Mouse (Mus musculus): ENCODE data around the gene Bola1. TPM values are rescaled to one million over a fixed set of nuclear protein-coding genes. Genes with fewer than 3 reads are reported as not detected.

Gene Bola1
- polyA plus RNA-seq, 1 experiment from 2014 or later, result 56.1 TPM

DNA sequence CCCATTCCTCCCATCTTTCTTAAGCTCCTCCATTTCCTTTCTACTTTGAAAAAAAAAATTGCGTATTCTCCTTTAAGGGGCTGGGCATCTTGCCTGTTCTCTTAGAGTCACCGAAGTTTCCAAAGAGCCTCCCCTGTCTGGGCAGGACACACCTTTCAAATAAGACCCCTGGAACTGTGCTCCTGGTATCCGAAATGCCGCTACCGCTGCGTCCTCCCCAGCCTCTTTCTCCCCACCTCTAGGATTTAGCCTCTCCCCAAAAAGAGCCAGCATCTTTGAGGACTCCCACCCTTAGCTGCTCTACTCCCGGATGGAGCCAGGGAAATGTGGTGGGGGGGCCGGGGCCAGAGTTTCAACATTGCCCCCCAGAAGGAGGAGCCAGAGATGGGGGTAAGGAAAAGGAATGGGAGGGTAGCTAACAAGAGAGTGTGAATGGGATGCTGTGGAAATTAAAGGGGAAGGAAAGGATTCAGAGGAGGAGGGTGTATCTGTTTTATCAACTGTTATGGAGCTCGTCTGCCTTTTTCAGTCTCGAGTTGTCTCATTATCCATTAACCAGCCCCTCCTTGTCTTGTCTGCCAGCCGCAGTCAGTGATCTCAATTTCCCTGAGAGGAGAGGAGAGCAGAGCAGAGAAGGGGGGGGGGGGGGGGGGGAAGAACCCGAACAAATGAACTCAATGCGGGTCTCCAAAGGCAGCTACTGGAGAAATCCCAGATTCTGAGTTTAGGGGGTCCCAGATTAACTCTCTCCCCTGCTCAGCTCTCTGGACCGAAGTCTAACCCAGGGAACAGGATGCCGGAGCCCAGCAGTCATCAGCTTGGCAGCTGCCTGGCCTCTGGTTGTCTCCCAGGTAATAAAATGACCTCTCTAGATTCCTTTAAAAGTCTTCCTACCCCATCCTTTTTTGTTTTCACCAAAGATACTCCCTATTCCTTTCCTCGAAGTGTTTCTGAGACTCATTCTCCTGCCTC, 57.4 kb downstream of the Bola1 start, which contains the start of gene Mtmr11:
Gene Mtmr11, plus strand, starts transcription at position 136 of the 972 bp plus-strand sequence.
- WGBS, result 11% methylated on average over 16 of the region's 16 CpGs
- Histone ChIP-seq H3K36me3 (ENCODE audit: control insufficient read depth, insufficient read depth, low read length) (no peaks in the 10 kb centered on the region), H3K9ac (ENCODE audit: low read length) (peak within 1 kb of the TSS; percentile 70), H3K4me3 (ENCODE audit: control insufficient read depth in 1 of 2, insufficient read depth in 1 of 2, low read depth in 1 of 2, low read length in 2 of 2) (peak within 1 kb of the TSS; percentile 47 to 51), H3K9me3 (ENCODE audit: control insufficient read depth, low read length) (no peaks in the 10 kb centered on the region), H3K27me3 (ENCODE audit: control insufficient read depth, insufficient read depth, low read length) (no peaks in the 10 kb centered on the region), H3K4me1 (ENCODE audit: control insufficient read depth in 2 of 2, insufficient read depth in 2 of 2, low read length in 2 of 2) (peaks cover 20 to 25% of the 10 kb centered on the region in 2 experiments), H3K4me2 (ENCODE audit: low read length) (peak within 1 kb of the TSS; percentile 94), H3K27ac (replicated peaks in 1 of 2; ENCODE audit: control insufficient read depth in 1 of 2, insufficient read depth in 1 of 2, low read depth in 2 of 2, low read length in 2 of 2) (peak within 1 kb of the TSS; percentile 83 to 92)
- ATAC-seq (ENCODE audit: insufficient number of reproducible peaks, insufficient read depth, low FRiP score, low read depth), result no peak

GRCm38 (mm10) chr3:96160803-96161516, 58.5 kb downstream of the Bola1 start:
- H3K9ac ChIP-seq (ENCODE audit: low read length), result peak overlapping the region; percentile 70
- peak; percentile 37 for ATAC-seq (ENCODE audit: insufficient number of reproducible peaks, insufficient read depth, low FRiP score, low read depth)
- no peaks in the 10 kb centered on the region for H3K9me3 ChIP-seq (ENCODE audit: control insufficient read depth, low read length)
- peak overlapping the region; percentile 94 for H3K4me2 ChIP-seq (ENCODE audit: low read length)
- peak overlapping the region; percentile 47 to 51 for H3K4me3 ChIP-seq (ENCODE audit: control insufficient read depth in 1 of 2, insufficient read depth in 1 of 2, low read depth in 1 of 2, low read length in 2 of 2)
- WGBS, result 2% methylated on average over 12 of the region's 12 CpGs
- H3K36me3 ChIP-seq (ENCODE audit: control insufficient read depth, insufficient read depth, low read length), result peaks cover 8% of the 10 kb centered on the region
- H3K4me1 ChIP-seq (ENCODE audit: control insufficient read depth in 2 of 2, insufficient read depth in 2 of 2, low read length in 2 of 2), result peaks cover 20 to 25% of the 10 kb centered on the region in 2 experiments
- H3K27me3 ChIP-seq (ENCODE audit: control insufficient read depth, insufficient read depth, low read length), result no peaks in the 10 kb centered on the region
- peak overlapping the region; percentile 83 to 92 for H3K27ac ChIP-seq (replicated peaks in 1 of 2; ENCODE audit: control insufficient read depth in 1 of 2, insufficient read depth in 1 of 2, low read depth in 2 of 2, low read length in 2 of 2)

GRCm38 (mm10) chr3:96160222-96160802, 59.2 kb downstream of the Bola1 start:
- peak overlapping the region; percentile 83 to 92 for H3K27ac ChIP-seq (replicated peaks in 1 of 2; ENCODE audit: control insufficient read depth in 1 of 2, insufficient read depth in 1 of 2, low read depth in 2 of 2, low read length in 2 of 2)
- peaks cover 20 to 25% of the 10 kb centered on the region in 2 experiments for H3K4me1 ChIP-seq (ENCODE audit: control insufficient read depth in 2 of 2, insufficient read depth in 2 of 2, low read length in 2 of 2)
- peak overlapping the region; percentile 94 for H3K4me2 ChIP-seq (ENCODE audit: low read length)
- peak overlapping the region in 1 of 2 experiments; percentile 47; a peak in 2 of 4 replicates for H3K4me3 ChIP-seq (ENCODE audit: control insufficient read depth in 1 of 2, insufficient read depth in 1 of 2, low read depth in 1 of 2, low read length in 2 of 2)
- no peaks in the 10 kb centered on the region for H3K27me3 ChIP-seq (ENCODE audit: control insufficient read depth, insufficient read depth, low read length)
- H3K9me3 ChIP-seq (ENCODE audit: control insufficient read depth, low read length), result no peaks in the 10 kb centered on the region
- peak; percentile 76 for ATAC-seq (ENCODE audit: insufficient number of reproducible peaks, insufficient read depth, low FRiP score, low read depth)
- WGBS, result 45% methylated on average over 4 of the region's 4 CpGs
- H3K9ac ChIP-seq (ENCODE audit: low read length), result peak overlapping the region; percentile 70
- peaks cover 15% of the 10 kb centered on the region for H3K36me3 ChIP-seq (ENCODE audit: control insufficient read depth, insufficient read depth, low read length)

- H3K9ac ChIP-seq (ENCODE audit: low read length), result peak overlapping the region; percentile 70; the same call in 1 of the 2 replicates
- ATAC-seq (ENCODE audit: insufficient number of reproducible peaks, insufficient read depth, low FRiP score, low read depth), result no peak
- peaks cover 20 to 25% of the 10 kb centered on the region in 2 experiments for H3K4me1 ChIP-seq (ENCODE audit: control insufficient read depth in 2 of 2, insufficient read depth in 2 of 2, low read length in 2 of 2)
- peak overlapping the region; percentile 94 for H3K4me2 ChIP-seq (ENCODE audit: low read length)
- H3K27me3 ChIP-seq (ENCODE audit: control insufficient read depth, insufficient read depth, low read length), result no peaks in the 10 kb centered on the region
- H3K4me3 ChIP-seq (ENCODE audit: control insufficient read depth in 1 of 2, insufficient read depth in 1 of 2, low read depth in 1 of 2, low read length in 2 of 2), result no peak overlapping the region
- H3K36me3 ChIP-seq (ENCODE audit: control insufficient read depth, insufficient read depth, low read length), result peaks cover 20% of the 10 kb centered on the region
- H3K27ac ChIP-seq (replicated peaks in 1 of 2; ENCODE audit: control insufficient read depth in 1 of 2, insufficient read depth in 1 of 2, low read depth in 2 of 2, low read length in 2 of 2), result peak overlapping the region; percentile 35 to 83
- no peaks in the 10 kb centered on the region for H3K9me3 ChIP-seq (ENCODE audit: control insufficient read depth, low read length)
- 65% methylated on average over 4 of the region's 4 CpGs for WGBS
These were observed 59.7 kb downstream of the Bola1 start for GRCm38 (mm10) chr3:96159820-96160219.

- no peak overlapping the region for H3K27ac ChIP-seq (replicated peaks in 1 of 2; ENCODE audit: control insufficient read depth in 1 of 2, insufficient read depth in 1 of 2, low read depth in 2 of 2, low read length in 2 of 2)
- no peaks in the 10 kb centered on the region for H3K27me3 ChIP-seq (ENCODE audit: control insufficient read depth, insufficient read depth, low read length)
- no peak for ATAC-seq (ENCODE audit: insufficient number of reproducible peaks, insufficient read depth, low FRiP score, low read depth)
- no peak overlapping the region for H3K4me3 ChIP-seq (ENCODE audit: control insufficient read depth in 1 of 2, insufficient read depth in 1 of 2, low read depth in 1 of 2, low read length in 2 of 2)
- H3K36me3 ChIP-seq (ENCODE audit: control insufficient read depth, insufficient read depth, low read length), result peaks cover 63% of the 10 kb centered on the region
- no peak overlapping the region for H3K9ac ChIP-seq (ENCODE audit: low read length)
- no peak overlapping the region for H3K4me2 ChIP-seq (ENCODE audit: low read length)
- no peaks in the 10 kb centered on the region for H3K9me3 ChIP-seq (ENCODE audit: control insufficient read depth, low read length)
- H3K4me1 ChIP-seq (ENCODE audit: control insufficient read depth in 2 of 2, insufficient read depth in 2 of 2, low read length in 2 of 2), result peaks cover 7 to 10% of the 10 kb centered on the region in 2 experiments
- WGBS, result 85% methylated on average over 8 of the region's 8 CpGs
These were observed 64.0 kb downstream of the Bola1 start for GRCm38 (mm10) chr3:96155501-96155900.

DNA sequence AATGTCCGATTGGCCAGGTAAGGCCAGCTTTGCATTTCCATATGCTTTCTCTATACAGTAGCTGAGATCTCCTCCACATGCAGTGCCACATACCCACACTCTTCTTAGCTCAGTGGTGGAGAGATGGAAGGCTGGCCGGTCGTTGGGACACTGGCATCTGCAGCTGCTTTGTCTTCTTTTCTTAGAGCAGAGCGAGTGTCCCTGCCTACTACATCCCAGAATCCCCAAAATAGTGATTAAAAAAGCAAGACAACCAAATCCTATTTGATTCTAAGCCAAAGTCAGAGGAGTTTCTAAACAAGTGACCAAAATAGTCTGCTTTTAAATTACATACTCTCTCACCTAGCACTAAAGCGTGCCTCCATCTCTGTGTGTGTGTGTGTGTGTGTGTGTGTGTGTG, 66.9 kb downstream of the Bola1 start:
- Histone ChIP-seq H3K27me3 (ENCODE audit: control insufficient read depth, insufficient read depth, low read length) (no peaks in the 10 kb centered on the region), H3K36me3 (ENCODE audit: control insufficient read depth, insufficient read depth, low read length) (peaks cover 81% of the 10 kb centered on the region), H3K9me3 (ENCODE audit: control insufficient read depth, low read length) (no peaks in the 10 kb centered on the region), H3K27ac (replicated peaks in 1 of 2; ENCODE audit: control insufficient read depth in 1 of 2, insufficient read depth in 1 of 2, low read depth in 2 of 2, low read length in 2 of 2) (no peak overlapping the region), H3K4me1 (ENCODE audit: control insufficient read depth in 2 of 2, insufficient read depth in 2 of 2, low read length in 2 of 2) (no peaks in the 10 kb centered on the region), H3K4me3 (ENCODE audit: control insufficient read depth in 1 of 2, insufficient read depth in 1 of 2, low read depth in 1 of 2, low read length in 2 of 2) (no peak overlapping the region), H3K9ac (ENCODE audit: low read length) (no peak overlapping the region), H3K4me2 (ENCODE audit: low read length) (no peak overlapping the region)
- WGBS, result 96% methylated on average over 5 of the region's 5 CpGs
- ATAC-seq (ENCODE audit: insufficient number of reproducible peaks, insufficient read depth, low FRiP score, low read depth), result no peak

DNA sequence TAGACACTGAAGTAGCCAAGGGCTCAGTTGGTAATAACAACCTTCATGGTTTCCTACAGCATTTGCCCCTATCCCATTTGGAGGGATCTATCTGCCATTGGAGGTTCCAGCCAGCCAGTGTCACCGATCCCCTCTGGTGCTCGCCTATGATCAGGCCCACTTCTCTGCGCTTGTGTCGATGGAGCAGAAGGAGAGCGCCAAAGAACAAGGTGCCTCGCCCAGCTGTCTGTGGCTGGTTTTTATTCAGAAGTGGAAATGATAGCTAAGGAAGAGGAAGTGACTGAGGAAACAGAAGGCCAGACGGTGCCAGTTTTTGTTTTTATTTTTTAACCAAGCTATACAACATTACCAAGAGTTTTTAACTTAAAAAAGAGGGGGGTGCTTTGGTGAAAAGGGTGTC, 67.7 kb downstream of the Bola1 start:
- Histone ChIP-seq H3K4me3 (ENCODE audit: control insufficient read depth in 1 of 2, insufficient read depth in 1 of 2, low read depth in 1 of 2, low read length in 2 of 2) (no peak overlapping the region), H3K27me3 (ENCODE audit: control insufficient read depth, insufficient read depth, low read length) (no peaks in the 10 kb centered on the region), H3K9me3 (ENCODE audit: control insufficient read depth, low read length) (no peaks in the 10 kb centered on the region), H3K9ac (ENCODE audit: low read length) (no peak overlapping the region), H3K27ac (replicated peaks in 1 of 2; ENCODE audit: control insufficient read depth in 1 of 2, insufficient read depth in 1 of 2, low read depth in 2 of 2, low read length in 2 of 2) (no peak overlapping the region), H3K4me2 (ENCODE audit: low read length) (no peak overlapping the region), H3K36me3 (ENCODE audit: control insufficient read depth, insufficient read depth, low read length) (peaks cover 88% of the 10 kb centered on the region), H3K4me1 (ENCODE audit: control insufficient read depth in 2 of 2, insufficient read depth in 2 of 2, low read length in 2 of 2) (no peaks in the 10 kb centered on the region)
- WGBS, result 85% methylated on average over 7 of the region's 7 CpGs
- ATAC-seq (ENCODE audit: insufficient number of reproducible peaks, insufficient read depth, low FRiP score, low read depth), result no peak
